Mouse (Mus musculus): ENCODE data around the gene Myo1b. TPM values are rescaled to one million over a fixed set of nuclear protein-coding genes. Genes with fewer than 3 reads are reported as not detected.
A peak's percentile ranks its signal among the peaks of the same experiment; 100 is the strongest.

Gene Myo1b
- polyA plus RNA-seq, 1 experiment from 2014 or later: 80.4 TPM

DNA sequence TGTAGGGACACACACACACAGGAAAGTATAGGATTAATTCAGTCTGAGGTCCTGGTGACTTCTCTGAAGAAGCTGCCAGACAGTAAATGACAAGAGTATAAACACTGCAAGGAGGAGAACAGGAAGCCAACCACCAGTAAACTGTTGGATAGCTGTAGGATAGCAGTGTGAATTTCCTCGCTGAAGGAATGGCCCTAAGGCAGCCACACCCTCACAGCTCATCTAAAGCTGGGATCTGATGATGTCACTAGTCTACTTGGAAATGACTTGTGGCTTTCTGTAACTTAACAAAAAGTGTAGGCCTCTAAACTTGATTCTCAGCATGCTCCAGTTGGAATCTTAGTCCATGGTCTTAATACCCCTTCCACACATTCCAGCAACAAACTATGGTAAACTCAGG, 100.2 kb downstream of the Myo1b start:
- WGBS: 54% methylated on average over 1 of the region's 1 CpGs
- Histone ChIP-seq H3K4me2 (ENCODE audit: low read depth, low read length) (no peak overlapping the region), H3K4me1 (replicated peaks; ENCODE audit: control insufficient read depth, insufficient read depth, low read length) (peaks cover 11% of the 10 kb centered on the region), H3K27ac (ENCODE audit: low read length) (no peak overlapping the region), H3K27me3 (ENCODE audit: control insufficient read depth, insufficient read depth, low read depth, low read length) (no peaks in the 10 kb centered on the region), H3K4me3 (ENCODE audit: low read length) (no peak overlapping the region), H3K9me3 (ENCODE audit: control insufficient read depth, low read length) (no peaks in the 10 kb centered on the region), H3K36me3 (ENCODE audit: control insufficient read depth, insufficient read depth, low read length) (0 out of 2 replicates have a peak, but pooled peaks cover 8% of the 10 kb centered on the region), H3K9ac (ENCODE audit: low read length) (no peak overlapping the region)
- no peak for ATAC-seq (ENCODE audit: low read depth)

DNA sequence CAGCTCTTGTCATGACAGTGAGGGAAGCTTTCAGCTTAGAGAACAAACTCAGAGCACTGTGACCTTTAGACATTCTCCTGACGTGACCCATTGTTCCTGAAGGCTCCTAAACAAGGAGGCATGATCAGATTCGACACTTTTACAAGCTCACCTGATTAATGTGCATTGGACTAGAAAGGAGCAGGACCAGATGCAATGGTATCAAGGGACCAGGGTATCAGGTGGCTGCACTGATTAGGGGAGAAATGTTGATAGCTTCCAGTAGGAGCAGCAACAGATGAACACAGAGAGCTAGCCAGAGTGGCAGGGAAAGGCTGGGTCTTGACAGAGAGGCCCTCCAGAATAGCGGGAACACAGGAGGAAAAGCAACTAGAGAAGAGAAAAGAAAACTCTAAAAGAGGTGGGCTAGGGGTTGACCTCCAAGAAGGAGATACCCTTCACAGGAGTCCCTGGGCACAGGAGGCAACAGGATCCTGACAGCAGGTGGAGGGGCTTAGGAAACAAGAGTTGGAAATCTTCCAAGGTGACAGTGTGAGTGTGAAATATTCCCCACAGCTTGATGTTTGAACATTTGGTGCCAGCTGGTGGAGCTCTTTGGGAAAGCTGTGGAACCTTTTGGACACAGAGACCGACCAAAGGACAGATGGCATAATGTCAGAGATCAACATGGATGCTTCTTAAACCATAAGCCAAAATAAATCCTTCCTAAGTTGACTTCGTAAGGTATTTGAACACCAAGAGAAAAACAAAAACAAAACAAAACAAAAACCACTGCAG, 100.8 kb downstream of the Myo1b start:
- H3K4me2 ChIP-seq (ENCODE audit: low read depth, low read length): no peak overlapping the region
- no peaks in the 10 kb centered on the region for H3K27me3 ChIP-seq (ENCODE audit: control insufficient read depth, insufficient read depth, low read depth, low read length)
- ATAC-seq (ENCODE audit: low read depth): no peak
- H3K4me1 ChIP-seq (replicated peaks; ENCODE audit: control insufficient read depth, insufficient read depth, low read length): peaks cover 8% of the 10 kb centered on the region
- no peak overlapping the region for H3K27ac ChIP-seq (ENCODE audit: low read length)
- 65% methylated on average over 5 of the region's 5 CpGs for WGBS
- H3K9me3 ChIP-seq (ENCODE audit: control insufficient read depth, low read length): no peaks in the 10 kb centered on the region
- 0 out of 2 replicates have a peak, but pooled peaks cover 8% of the 10 kb centered on the region for H3K36me3 ChIP-seq (ENCODE audit: control insufficient read depth, insufficient read depth, low read length)
- H3K4me3 ChIP-seq (ENCODE audit: low read length): no peak overlapping the region
- no peak overlapping the region for H3K9ac ChIP-seq (ENCODE audit: low read length)

DNA sequence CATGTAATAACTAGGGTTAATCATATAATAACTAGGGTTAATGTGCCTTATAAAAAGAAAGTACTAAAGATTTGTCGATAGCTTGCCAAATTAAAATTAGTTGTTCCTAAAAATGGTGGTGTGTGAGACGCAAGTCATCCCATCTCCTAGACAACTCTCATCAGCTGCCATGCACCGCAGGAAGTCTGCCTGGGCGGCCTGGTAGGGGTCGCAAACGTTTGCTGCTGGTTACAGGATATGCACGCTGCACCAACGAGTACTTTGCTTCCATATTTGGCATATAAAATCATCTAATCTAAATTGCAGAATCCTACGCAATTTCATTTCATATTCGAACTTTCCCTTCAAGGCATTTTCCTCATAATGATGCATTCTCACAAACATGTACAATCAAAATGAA, 107.0 kb downstream of the Myo1b start:
- Histone ChIP-seq H3K4me1 (replicated peaks; ENCODE audit: control insufficient read depth, insufficient read depth, low read length) (peaks cover 11% of the 10 kb centered on the region), H3K27ac (ENCODE audit: low read length) (no peak overlapping the region), H3K27me3 (ENCODE audit: control insufficient read depth, insufficient read depth, low read depth, low read length) (no peaks in the 10 kb centered on the region), H3K4me3 (ENCODE audit: low read length) (no peak overlapping the region), H3K4me2 (ENCODE audit: low read depth, low read length) (no peak overlapping the region), H3K36me3 (ENCODE audit: control insufficient read depth, insufficient read depth, low read length) (no peaks in the 10 kb centered on the region), H3K9me3 (ENCODE audit: control insufficient read depth, low read length) (no peaks in the 10 kb centered on the region), H3K9ac (ENCODE audit: low read length) (no peak overlapping the region)
- ATAC-seq (ENCODE audit: low read depth): no peak
- WGBS: 70% methylated on average over 10 of the region's 10 CpGs

DNA sequence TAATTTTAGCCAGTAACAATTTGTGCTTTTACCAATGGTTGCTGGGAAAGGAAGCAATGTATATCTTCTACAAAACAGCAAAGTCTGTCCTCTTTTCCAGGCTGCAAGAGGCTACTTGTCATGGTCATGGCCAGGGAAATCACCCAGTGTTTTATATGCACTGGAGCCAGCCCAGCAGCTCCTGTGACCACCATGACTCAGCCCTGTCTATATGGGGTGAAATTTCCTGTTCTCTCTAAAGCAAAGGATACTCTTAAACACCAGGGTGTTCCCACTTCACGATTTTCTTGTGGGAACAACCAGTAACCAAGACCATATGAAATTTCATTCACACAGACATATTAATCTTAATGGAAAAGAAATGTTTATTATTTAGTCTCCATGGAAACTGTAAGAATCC, 107.6 kb downstream of the Myo1b start:
- Histone ChIP-seq H3K4me3 (ENCODE audit: low read length) (no peak overlapping the region), H3K4me2 (ENCODE audit: low read depth, low read length) (no peak overlapping the region), H3K9me3 (ENCODE audit: control insufficient read depth, low read length) (no peaks in the 10 kb centered on the region), H3K36me3 (ENCODE audit: control insufficient read depth, insufficient read depth, low read length) (no peaks in the 10 kb centered on the region), H3K27ac (ENCODE audit: low read length) (no peak overlapping the region), H3K27me3 (ENCODE audit: control insufficient read depth, insufficient read depth, low read depth, low read length) (no peaks in the 10 kb centered on the region), H3K9ac (ENCODE audit: low read length) (no peak overlapping the region), H3K4me1 (replicated peaks; ENCODE audit: control insufficient read depth, insufficient read depth, low read length) (peaks cover 11% of the 10 kb centered on the region)
- WGBS: 68% methylated on average over 1 of the region's 1 CpGs
- no peak for ATAC-seq (ENCODE audit: low read depth)

DNA sequence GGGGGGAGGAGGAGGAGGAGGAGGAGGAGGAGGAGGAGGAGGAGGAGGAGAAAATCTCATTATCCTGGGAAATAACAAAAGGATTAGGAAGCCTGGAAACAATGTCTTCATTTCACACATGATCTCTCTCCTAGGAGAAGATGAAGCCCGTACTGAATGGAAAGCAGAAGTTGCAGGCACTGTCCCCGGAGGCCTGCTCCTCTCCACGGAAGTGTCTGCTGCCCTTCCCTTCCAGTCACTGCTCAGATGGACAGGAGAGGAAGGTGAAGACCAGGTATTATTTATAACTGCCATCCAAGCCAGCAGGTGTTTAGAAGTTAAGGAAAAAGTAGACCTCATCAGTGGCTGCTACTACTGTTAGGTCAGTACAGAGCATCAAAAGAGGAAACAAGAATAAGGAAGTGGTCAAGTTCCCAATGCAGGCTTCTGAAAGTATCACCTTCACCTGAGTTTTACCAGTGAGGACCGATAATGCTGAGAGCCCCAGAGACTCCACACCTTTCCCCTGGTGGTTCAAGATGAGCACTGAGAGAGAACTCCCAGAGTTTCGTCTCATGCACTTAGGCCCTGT, 110.7 kb downstream of the Myo1b start:
- H3K27me3 ChIP-seq (ENCODE audit: control insufficient read depth, insufficient read depth, low read depth, low read length): no peaks in the 10 kb centered on the region
- H3K27ac ChIP-seq (ENCODE audit: low read length): peak overlapping the region; percentile 66
- no peak overlapping the region for H3K4me2 ChIP-seq (ENCODE audit: low read depth, low read length)
- H3K4me1 ChIP-seq (replicated peaks; ENCODE audit: control insufficient read depth, insufficient read depth, low read length): peaks cover 11% of the 10 kb centered on the region
- WGBS: 64% methylated on average over 5 of the region's 5 CpGs
- ATAC-seq (ENCODE audit: low read depth): no peak
- H3K9ac ChIP-seq (ENCODE audit: low read length): no peak overlapping the region
- no peaks in the 10 kb centered on the region for H3K9me3 ChIP-seq (ENCODE audit: control insufficient read depth, low read length)
- H3K4me3 ChIP-seq (ENCODE audit: low read length): no peak overlapping the region
- peaks cover 3% of the 10 kb centered on the region for H3K36me3 ChIP-seq (ENCODE audit: control insufficient read depth, insufficient read depth, low read length)

DNA sequence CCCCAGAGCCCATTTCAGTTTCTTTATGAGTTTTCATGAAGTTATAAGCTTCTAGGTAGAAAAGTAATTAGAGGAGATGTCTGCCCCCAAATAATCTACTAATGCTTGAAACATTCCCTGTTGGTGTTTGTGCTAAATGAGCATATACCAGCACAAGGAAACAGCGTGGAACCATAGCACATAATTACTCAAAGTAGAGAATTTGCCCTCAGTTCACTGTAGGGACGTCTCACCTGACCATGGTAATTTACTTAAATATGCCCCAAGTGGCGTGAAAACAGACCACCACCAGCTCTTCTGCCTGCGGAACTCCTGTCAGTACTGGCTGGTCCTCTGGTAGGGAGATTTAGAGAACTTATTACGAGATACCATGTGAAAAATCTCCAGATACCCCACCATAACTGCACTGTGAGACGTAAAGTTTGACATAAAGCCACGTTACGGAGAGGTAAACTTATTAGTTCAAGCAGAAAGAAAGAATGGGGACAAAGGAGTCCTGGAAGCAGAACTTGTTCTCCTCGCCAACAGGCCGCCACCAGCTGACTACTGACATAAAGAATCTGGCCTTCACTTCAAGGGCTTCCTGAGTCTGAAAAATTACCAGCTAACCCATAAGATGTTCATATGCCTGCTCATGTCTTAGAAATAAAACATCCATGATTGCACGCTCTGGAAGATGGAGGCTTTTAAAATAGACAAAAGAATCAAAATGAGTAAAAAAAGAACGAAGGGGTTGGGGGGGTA, 111.4 kb downstream of the Myo1b start:
- Histone ChIP-seq H3K27me3 (ENCODE audit: control insufficient read depth, insufficient read depth, low read depth, low read length) (no peaks in the 10 kb centered on the region), H3K4me1 (replicated peaks; ENCODE audit: control insufficient read depth, insufficient read depth, low read length) (peaks cover 11% of the 10 kb centered on the region), H3K36me3 (ENCODE audit: control insufficient read depth, insufficient read depth, low read length) (peaks cover 9% of the 10 kb centered on the region), H3K9ac (ENCODE audit: low read length) (no peak overlapping the region), H3K4me3 (ENCODE audit: low read length) (no peak overlapping the region), H3K27ac (ENCODE audit: low read length) (peak overlapping the region; percentile 14; the same call in 1 of the 2 replicates), H3K4me2 (ENCODE audit: low read depth, low read length) (no peak overlapping the region), H3K9me3 (ENCODE audit: control insufficient read depth, low read length) (no peaks in the 10 kb centered on the region)
- peak; percentile 71 for ATAC-seq (ENCODE audit: low read depth)
- WGBS: 58% methylated on average over 11 of the region's 12 CpGs

DNA sequence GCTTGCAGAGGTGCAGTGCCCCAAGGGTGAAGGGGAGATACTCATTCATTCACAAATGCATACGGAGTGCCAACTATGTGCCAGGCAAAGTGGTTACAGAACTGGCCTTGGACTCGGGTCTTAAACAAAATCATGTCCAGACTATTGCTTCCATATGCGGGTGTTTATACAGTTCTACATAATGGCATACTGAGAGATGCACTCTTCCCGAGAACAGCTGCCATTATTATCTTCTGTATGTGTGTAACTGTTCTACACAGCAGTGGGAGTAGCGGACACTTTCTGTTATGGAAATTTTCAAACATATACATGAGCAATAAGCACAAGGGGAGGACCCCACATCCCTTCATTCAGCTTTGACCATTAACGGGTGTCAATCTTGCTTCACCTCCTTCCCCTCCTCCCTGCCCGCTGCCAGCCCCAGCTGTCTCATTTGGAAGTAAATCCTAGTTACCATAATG, 117.8 kb downstream of the Myo1b start:
- ATAC-seq (ENCODE audit: low read depth): peak; percentile 66
- no peak overlapping the region for H3K4me2 ChIP-seq (ENCODE audit: low read depth, low read length)
- no peaks in the 10 kb centered on the region for H3K27me3 ChIP-seq (ENCODE audit: control insufficient read depth, insufficient read depth, low read depth, low read length)
- no peaks in the 10 kb centered on the region for H3K9me3 ChIP-seq (ENCODE audit: control insufficient read depth, low read length)
- 55% methylated on average over 7 of the region's 7 CpGs for WGBS
- no peak overlapping the region for H3K4me3 ChIP-seq (ENCODE audit: low read length)
- no peaks in the 10 kb centered on the region; the same call in 1 of the 2 replicates for H3K4me1 ChIP-seq (replicated peaks; ENCODE audit: control insufficient read depth, insufficient read depth, low read length)
- H3K36me3 ChIP-seq (ENCODE audit: control insufficient read depth, insufficient read depth, low read length): peaks cover 14% of the 10 kb centered on the region
- H3K9ac ChIP-seq (ENCODE audit: low read length): no peak overlapping the region
- 0 out of 2 replicates have a peak overlapping the region, but pooled peaks have one; percentile 1 for H3K27ac ChIP-seq (ENCODE audit: low read length)

DNA sequence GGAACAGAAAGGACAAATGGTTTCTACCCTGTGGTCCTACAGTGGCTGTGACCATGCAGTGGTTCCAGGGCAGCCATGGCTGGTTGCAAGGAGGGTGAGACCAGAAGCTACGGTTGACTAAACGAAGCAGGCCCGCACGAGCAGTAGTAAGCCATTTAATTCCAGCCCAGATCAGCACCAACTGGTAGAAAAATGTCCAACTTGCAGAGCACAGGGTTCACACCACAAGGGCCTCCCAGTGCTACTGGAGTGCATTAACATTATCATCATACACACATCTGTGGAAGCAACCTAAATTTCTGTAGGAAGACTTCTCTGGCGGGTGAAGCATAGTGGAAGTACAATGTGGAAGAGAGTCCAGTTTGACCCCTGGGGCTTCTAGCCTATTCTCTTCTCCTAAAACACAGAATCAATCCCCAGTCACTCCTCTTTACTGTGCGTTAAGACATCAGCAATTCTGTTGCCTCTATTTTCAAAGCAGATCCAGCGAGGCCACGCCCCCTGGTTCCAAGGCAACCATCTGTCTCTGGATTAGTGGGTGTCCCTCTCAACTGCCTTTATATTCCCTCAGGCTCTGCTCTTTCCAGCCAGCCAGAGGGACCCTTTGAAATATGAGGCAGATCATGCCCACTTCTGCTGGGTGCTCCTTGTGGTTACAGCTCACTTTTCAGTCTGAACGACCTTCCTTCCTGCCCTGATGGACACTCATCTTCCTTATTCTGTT, 120.1 kb downstream of the Myo1b start:
- Histone ChIP-seq H3K36me3 (ENCODE audit: control insufficient read depth, insufficient read depth, low read length) (peaks cover 35% of the 10 kb centered on the region), H3K4me2 (ENCODE audit: low read depth, low read length) (no peak overlapping the region), H3K9ac (ENCODE audit: low read length) (no peak overlapping the region), H3K4me3 (ENCODE audit: low read length) (no peak overlapping the region), H3K4me1 (replicated peaks; ENCODE audit: control insufficient read depth, insufficient read depth, low read length) (no peaks in the 10 kb centered on the region; the same call in 1 of the 2 replicates), H3K9me3 (ENCODE audit: control insufficient read depth, low read length) (no peaks in the 10 kb centered on the region), H3K27ac (ENCODE audit: low read length) (no peak overlapping the region), H3K27me3 (ENCODE audit: control insufficient read depth, insufficient read depth, low read depth, low read length) (no peaks in the 10 kb centered on the region)
- peak; percentile 43; the same call in 1 of the 2 replicates for ATAC-seq (ENCODE audit: low read depth)
- WGBS: 81% methylated on average over 9 of the region's 9 CpGs

Measured in lung, embryonic 16.5 days (tissue).